Mouse (Mus musculus): ENCODE measurements around the gene Relb.
"Not testable (repeated sequence)": the region's sequence is repeated elsewhere in the genome, so short reads cannot be mapped to it uniquely, and the experiment has no call there.

Gene Relb

GRCm38 (mm10) chr7:19632275-19632674, 3.0 kb upstream of the Relb start:
- DNase-seq (ENCODE audit: low spot score), result no peak

- DNase-seq (ENCODE audit: low spot score), result peak; percentile 89
These were observed 490 bp downstream of the Relb start for GRCm38 (mm10) chr7:19628536-19629360.

GRCm38 (mm10) chr7:19628192-19628535, 1.1 kb downstream of the Relb start:
- peak; percentile 78 for DNase-seq (ENCODE audit: low spot score)

- no peak for DNase-seq (ENCODE audit: low spot score)
These were observed 1.5 kb downstream of the Relb start for GRCm38 (mm10) chr7:19627721-19628120.

- DNase-seq (ENCODE audit: low spot score), result no peak
These were observed 5.8 kb downstream of the Relb start for GRCm38 (mm10) chr7:19623433-19623832.

- DNase-seq (ENCODE audit: low spot score), result no peak
These were observed 7.0 kb downstream of the Relb start for GRCm38 (mm10) chr7:19622241-19622640.

GRCm38 (mm10) chr7:19620811-19621210, 8.4 kb downstream of the Relb start:
- no peak for DNase-seq (ENCODE audit: low spot score)

- DNase-seq (ENCODE audit: low spot score), result no peak
These were observed 10.0 kb downstream of the Relb start for GRCm38 (mm10) chr7:19619004-19619801.

- no peak for DNase-seq (ENCODE audit: low spot score)
These were observed 14.1 kb downstream of the Relb start for GRCm38 (mm10) chr7:19615036-19615577.

GRCm38 (mm10) chr7:19610969-19611368, 18.3 kb downstream of the Relb start:
- DNase-seq (ENCODE audit: low spot score), result no peak

GRCm38 (mm10) chr7:19609641-19610332, 19.5 kb downstream of the Relb start:
- no peak for DNase-seq (ENCODE audit: low spot score)

- no peak for DNase-seq (ENCODE audit: low spot score)
These were observed 21.9 kb downstream of the Relb start for GRCm38 (mm10) chr7:19607291-19607690.

GRCm38 (mm10) chr7:19604606-19605214, 24.5 kb downstream of the Relb start:
- DNase-seq (ENCODE audit: low spot score), result not testable (repeated sequence)

- peak; percentile 87 for DNase-seq (ENCODE audit: low spot score)
These were observed 25.2 kb downstream of the Relb start, which contains the start of gene Clasrp for GRCm38 (mm10) chr7:19603849-19604605. Clasrp (minus strand) TSS chr7:19604486.

- DNase-seq (ENCODE audit: low spot score), result no peak
These were observed 26.2 kb downstream of the Relb start for GRCm38 (mm10) chr7:19603055-19603454.

- no peak for DNase-seq (ENCODE audit: low spot score)
These were observed 28.7 kb downstream of the Relb start for GRCm38 (mm10) chr7:19600562-19600961.

GRCm38 (mm10) chr7:19593061-19593730, 36.0 kb downstream of the Relb start:
- DNase-seq (ENCODE audit: low spot score), result no peak

GRCm38 (mm10) chr7:19589917-19590316, 39.3 kb downstream of the Relb start:
- DNase-seq (ENCODE audit: low spot score), result no peak

GRCm38 (mm10) chr7:19589207-19589606, 40.0 kb downstream of the Relb start:
- DNase-seq (ENCODE audit: low spot score), result no peak

- no peak for DNase-seq (ENCODE audit: low spot score)
These were observed 43.0 kb downstream of the Relb start for GRCm38 (mm10) chr7:19586269-19586668.

- no peak for DNase-seq (ENCODE audit: low spot score)
These were observed 48.6 kb downstream of the Relb start for GRCm38 (mm10) chr7:19580634-19581033.
